Mouse (Mus musculus): Measurements from ENCODE around the gene Srsf6. TPM values are rescaled to one million over a fixed set of nuclear protein-coding genes. Genes with fewer than 3 reads are reported as not detected.

The Srsf6 gene
- total and polyA plus RNA-seq, 2 experiments: 37.1 to 81.2 TPM

DNA sequence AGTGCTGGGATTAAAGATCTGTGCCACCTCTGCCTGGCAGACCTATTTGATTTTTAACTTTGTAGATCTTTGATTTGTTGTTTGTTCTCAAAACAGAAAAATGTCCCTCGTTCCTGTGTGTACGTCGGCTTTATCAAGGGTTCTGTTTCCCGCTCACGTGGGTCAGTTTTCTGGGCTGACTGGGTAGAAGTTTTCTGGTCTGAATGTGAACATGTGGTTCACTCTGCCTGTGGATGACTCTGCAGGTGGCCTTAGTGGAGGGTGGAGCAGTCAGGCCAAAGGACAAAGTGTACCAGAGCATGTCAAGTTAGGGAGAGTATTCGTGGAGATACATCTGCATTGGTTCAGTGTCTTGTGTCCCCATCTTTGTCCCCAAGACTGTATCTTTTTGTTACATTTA is 53.1 kb downstream of the Srsf6 start:
- no peak overlapping the region for H3K4me3 ChIP-seq (ENCODE audit: insufficient read depth, low read depth, low read length)
- peaks cover 17% of the 10 kb centered on the region for H3K4me1 ChIP-seq (ENCODE audit: control insufficient read depth, insufficient read depth, low read length)
- no peaks in the 10 kb centered on the region for H3K27me3 ChIP-seq (ENCODE audit: control insufficient read depth, insufficient read depth, low read length)
- no peaks in the 10 kb centered on the region for H3K36me3 ChIP-seq (ENCODE audit: control insufficient read depth, insufficient read depth, low read length)
- H3K27ac ChIP-seq (replicated peaks; ENCODE audit: insufficient read depth, low read depth, low read length): peak overlapping the region; percentile 65
- 27% methylated on average over 6 of the region's 6 CpGs for WGBS
- no peak overlapping the region for H3K9ac ChIP-seq (ENCODE audit: low read depth, low read length)
- peak; percentile 99 for DNase-seq (ENCODE audit: extremely low read depth, low read depth, low spot score)
- TF ChIP-seq POLR2A (IDR thresholded peaks at IDR 0.05; ENCODE audit: extremely low read depth, insufficient read depth, low read length) (no peak), CTCF (IDR thresholded peaks at IDR 0.05; ENCODE audit: low read depth, low read length) (no peak)
- peaks cover 3% of the 10 kb centered on the region; the same call in 1 of the 2 replicates for H3K79me2 ChIP-seq (ENCODE audit: control insufficient read depth, insufficient read depth, low read length)

DNA sequence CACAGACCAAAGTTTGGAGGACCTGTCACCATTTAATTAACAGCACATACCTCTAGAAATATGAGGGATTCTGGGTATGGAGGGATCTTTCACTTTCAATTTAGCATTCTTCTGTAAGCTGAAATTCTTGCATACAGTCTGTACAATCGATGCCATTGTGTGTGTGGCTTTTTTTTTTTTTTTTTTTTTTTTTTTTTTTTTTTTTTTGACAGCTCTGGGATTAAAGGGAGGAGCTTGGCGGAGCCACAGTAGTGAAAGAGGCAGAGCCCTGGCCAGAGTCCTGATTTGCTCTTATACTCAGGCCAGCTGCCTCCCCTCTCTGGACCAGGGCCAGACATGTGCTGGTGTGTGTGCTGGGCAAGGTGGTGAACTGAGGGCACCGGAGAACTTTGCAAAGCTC is 54.6 kb downstream of the Srsf6 start:
- Histone ChIP-seq H3K4me3 (ENCODE audit: insufficient read depth, low read depth, low read length) (no peak overlapping the region), H3K27me3 (ENCODE audit: control insufficient read depth, insufficient read depth, low read length) (no peaks in the 10 kb centered on the region), H3K9ac (ENCODE audit: low read depth, low read length) (no peak overlapping the region), H3K27ac (replicated peaks; ENCODE audit: insufficient read depth, low read depth, low read length) (peak overlapping the region; percentile 84), H3K36me3 (ENCODE audit: control insufficient read depth, insufficient read depth, low read length) (no peaks in the 10 kb centered on the region), H3K79me2 (ENCODE audit: control insufficient read depth, insufficient read depth, low read length) (peaks cover 11% of the 10 kb centered on the region; the same call in 1 of the 2 replicates), H3K4me1 (ENCODE audit: control insufficient read depth, insufficient read depth, low read length) (peaks cover 27% of the 10 kb centered on the region)
- peak; percentile 95 for DNase-seq (ENCODE audit: extremely low read depth, low read depth, low spot score)
- WGBS: 10% methylated on average over 3 of the region's 3 CpGs
- no peak for TF ChIP-seq CTCF (IDR thresholded peaks at IDR 0.05; ENCODE audit: low read depth, low read length)
- no peak for TF ChIP-seq POLR2A (IDR thresholded peaks at IDR 0.05; ENCODE audit: extremely low read depth, insufficient read depth, low read length)

Other genes with a start within 250 kb of the Srsf6 start
- gene L3mbtl1, start 11.9 kb downstream of the Srsf6 start, total RNA-seq (2014; rRNA removed): 0.28 TPM in 1 of 2 replicates, not detected in the other
- gene L3mbtl1, start 11.9 kb downstream of the Srsf6 start, polyA plus RNA-seq (2012; rRNA removed): 0.11 TPM in 1 of 2 replicates, not detected in the other
- gene Sgk2, start 55.8 kb downstream of the Srsf6 start, total RNA-seq (2014; rRNA removed): 39.4 and 65.0 TPM in 2 replicates
- 27.8 and 39.0 TPM in 2 replicates for gene Sgk2, start 55.8 kb downstream of the Srsf6 start, polyA plus RNA-seq (2012; rRNA removed)
- 12.1 and 18.3 TPM in 2 replicates for gene Ift52, start 85.8 kb downstream of the Srsf6 start, total RNA-seq (2014; rRNA removed)
- 18.0 and 18.8 TPM in 2 replicates for gene Ift52, start 85.8 kb downstream of the Srsf6 start, polyA plus RNA-seq (2012; rRNA removed)
- gene Mybl2, start 123.2 kb downstream of the Srsf6 start, total RNA-seq (2014; rRNA removed): 0.09 and 0.54 TPM in 2 replicates
- 0.29 and 0.31 TPM in 2 replicates for gene Mybl2, start 123.2 kb downstream of the Srsf6 start, polyA plus RNA-seq (2012; rRNA removed)
- gene Gtsf1l, start 156.3 kb downstream of the Srsf6 start, total RNA-seq (2014; rRNA removed): not detected in 2 replicates
- not detected in 2 replicates for gene Gtsf1l, start 156.3 kb downstream of the Srsf6 start, polyA plus RNA-seq (2012; rRNA removed)